Mouse (Mus musculus): Measurements from ENCODE around the gene Ikzf2.

Ikzf2 gene

DNA sequence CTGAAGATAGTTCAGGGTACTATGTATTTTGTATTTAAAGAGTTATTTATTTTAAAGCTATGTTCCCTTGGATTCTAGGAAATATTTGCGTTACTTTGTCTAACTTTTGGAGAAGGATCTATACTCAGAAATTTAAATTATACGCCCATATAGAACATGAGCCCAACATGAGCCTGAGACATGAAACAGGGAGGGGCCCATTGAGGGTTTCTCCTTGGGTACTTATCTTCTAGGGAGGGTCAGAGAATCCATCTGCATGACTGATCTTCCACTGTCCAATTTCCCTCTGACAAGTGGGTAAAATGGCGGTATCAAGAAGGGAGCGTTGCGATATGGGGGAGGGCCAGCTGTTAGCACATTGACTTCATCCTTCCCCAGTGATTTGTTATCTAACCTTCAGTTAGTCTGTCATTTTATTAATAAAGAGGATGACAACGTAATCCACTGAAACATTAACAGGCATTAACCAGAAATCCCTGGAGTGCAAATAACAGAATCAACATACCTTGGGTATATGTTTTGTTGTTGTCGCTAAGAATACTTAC lies 180.4 kb downstream of the Ikzf2 start:
- no peak for DNase-seq

DNA sequence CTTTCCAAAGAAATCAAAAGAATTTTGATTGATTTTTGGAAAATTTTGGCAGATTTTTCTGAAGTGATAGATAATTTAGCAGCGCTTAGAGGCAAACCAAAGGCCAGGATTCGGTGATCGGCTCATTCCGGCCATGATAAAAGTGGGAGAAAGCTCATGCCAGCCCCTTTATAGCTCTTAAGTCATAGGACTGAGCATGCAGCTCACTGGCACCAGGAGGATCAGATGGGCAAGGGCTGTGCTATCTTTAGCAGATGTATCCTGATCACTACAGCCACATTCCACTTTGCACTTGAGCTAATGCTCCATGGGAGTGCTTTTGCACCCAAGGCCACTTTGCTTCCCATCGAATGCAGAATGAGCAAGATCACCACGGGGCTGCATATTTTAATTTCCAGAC lies 181.0 kb downstream of the Ikzf2 start:
- DNase-seq = no peak

- no peak for DNase-seq
These were observed 186.7 kb downstream of the Ikzf2 start for GRCm38 (mm10) chr1:69500388-69500787.

GRCm38 (mm10) chr1:69499652-69500051 lies 187.4 kb downstream of the Ikzf2 start:
- no peak for DNase-seq

DNA sequence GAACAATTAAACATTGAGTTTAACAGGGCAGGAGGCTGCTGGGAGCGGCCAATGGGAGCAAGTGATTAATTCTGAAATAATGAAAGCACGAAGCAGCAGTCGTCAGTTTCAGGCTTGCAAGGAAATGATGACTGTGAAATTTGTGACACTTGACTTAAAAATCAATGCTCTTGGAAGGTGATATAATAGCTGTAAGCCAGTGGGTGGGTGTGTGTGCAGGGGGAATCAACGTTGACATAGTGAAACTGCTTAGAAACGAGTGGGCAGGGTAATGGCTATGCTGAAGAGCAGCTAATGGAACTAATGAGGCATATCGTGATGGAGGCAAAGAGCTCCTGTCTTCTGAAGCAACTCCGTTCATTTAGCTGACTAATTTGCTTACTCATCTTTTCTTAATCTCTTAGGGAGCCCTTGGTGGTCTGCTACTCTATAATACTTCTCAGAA lies 188.2 kb downstream of the Ikzf2 start:
- DNase-seq = no peak

DNA sequence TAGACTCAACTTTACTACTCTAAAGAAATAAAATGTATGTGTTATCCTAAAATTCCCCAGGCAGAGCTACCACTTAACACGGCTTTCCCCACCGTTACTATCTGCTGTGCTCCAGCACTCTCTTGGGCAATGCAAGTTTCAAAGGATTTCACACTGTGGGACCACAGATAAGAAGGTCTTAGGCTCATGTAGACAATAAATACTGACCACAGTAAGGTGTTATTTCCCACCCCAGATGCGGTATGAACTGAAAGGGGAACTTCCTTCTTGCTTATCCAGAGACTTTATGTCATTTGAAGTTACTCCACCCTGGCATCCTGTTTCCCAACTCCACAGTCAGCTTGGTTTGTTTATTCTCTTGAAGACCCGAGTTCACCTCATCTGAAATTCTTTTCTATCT lies 191.0 kb downstream of the Ikzf2 start:
- no peak for DNase-seq

- DNase-seq = no peak
These were observed 193.6 kb downstream of the Ikzf2 start for GRCm38 (mm10) chr1:69493309-69494047.

DNA sequence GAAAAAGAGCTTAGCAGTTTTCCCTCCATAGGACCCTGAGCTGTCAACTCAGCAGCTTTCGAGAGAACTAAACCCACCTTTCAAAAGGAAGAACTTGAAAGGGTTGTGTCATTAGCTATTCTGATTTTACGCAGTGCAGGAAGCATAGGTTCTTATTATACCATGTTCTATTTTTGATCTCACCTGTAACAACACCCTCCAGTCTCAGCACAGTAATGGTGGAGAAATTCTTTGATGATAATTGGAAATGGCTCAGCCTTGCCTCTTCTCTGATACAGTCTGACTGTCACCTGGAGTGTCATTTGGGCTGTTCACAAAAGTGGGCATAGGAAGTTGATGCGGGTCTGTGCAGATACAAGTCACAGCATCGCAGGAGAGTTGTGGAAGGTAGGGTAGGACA lies 195.0 kb downstream of the Ikzf2 start:
- no peak for DNase-seq

DNA sequence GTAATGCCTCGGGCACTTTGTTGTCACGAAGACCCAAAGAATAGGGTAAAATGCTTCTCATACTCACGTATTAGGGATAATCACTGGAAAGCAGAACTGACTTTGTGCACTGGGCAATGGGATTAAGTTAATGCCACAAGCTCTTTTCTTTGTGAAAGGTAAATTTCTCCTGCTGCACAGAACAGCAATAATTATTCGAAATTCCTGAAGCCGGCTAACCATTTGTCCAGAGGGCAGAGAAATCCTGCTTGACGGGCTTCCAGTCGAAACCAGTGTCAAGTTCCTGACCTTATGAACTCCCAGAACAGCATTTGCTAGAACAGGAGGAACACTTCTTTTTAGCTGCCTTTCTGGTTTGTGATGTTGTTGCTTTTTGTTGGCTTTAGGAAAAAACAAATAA lies 198.0 kb downstream of the Ikzf2 start:
- no peak for DNase-seq

DNA sequence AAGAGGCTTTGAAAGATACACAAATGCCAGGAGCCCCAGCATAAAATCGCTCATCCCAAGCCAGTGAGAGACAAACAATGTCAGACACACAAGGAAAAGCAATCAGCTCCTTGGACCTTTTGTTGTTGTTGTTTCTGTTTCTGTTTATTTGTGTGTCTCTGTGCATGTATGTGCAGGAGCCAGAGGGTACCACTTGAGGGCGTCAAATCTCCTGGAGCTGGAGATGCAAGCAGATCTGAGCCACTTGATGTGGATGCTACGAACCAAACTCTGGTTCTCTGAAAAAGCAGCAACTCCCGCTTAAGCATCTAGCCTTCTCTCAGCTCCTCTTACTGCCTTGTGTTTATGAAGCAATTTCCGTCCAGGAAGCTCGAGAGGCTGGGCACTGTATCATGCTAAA lies 198.4 kb downstream of the Ikzf2 start:
- DNase-seq = peak in 1 of 2 experiments; percentile 4
